Mouse (Mus musculus) ovary, adult 2 months (tissue): ENCODE data around the gene Nr5a1. TPM values are rescaled to one million over a fixed set of nuclear protein-coding genes. Genes with fewer than 3 reads are reported as not detected.

Experiments used
- polyA plus RNA-seq: library from polyadenylated mRNA; depleted of rRNA; stranded (reverse); fragments of >200 nt; gene quantifications from 2 replicates; pipeline ENCODE4 v1.2.3, GENCODE M21; 2012; rRNA removed

Nr5a1 gene
- polyA plus RNA-seq, result 328 and 346 TPM in 2 replicates

DNA sequence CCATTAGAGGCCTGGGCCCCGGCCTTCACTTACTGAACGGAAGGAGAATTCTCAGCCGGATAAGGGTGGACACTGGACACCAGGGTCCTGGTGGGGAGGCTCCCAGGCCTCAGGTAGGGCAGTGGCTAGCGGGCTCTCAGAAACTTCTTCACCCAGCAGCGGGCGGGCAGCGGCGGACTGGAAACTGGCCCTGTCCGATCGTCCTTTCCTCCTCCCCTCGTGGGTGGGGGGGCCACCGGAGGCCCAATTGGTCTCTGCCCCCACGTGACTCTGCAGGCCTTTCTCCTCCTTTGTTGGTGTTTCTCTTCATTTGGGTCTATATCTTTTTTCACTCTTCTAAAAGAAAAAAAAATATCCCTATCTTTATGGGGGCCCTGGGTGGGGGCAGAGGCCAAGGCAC lies at the start of gene Nr5a1:
TSS of gene Nr5a1 (minus strand) at position 219 of the 400 bp plus-strand sequence.

DNA sequence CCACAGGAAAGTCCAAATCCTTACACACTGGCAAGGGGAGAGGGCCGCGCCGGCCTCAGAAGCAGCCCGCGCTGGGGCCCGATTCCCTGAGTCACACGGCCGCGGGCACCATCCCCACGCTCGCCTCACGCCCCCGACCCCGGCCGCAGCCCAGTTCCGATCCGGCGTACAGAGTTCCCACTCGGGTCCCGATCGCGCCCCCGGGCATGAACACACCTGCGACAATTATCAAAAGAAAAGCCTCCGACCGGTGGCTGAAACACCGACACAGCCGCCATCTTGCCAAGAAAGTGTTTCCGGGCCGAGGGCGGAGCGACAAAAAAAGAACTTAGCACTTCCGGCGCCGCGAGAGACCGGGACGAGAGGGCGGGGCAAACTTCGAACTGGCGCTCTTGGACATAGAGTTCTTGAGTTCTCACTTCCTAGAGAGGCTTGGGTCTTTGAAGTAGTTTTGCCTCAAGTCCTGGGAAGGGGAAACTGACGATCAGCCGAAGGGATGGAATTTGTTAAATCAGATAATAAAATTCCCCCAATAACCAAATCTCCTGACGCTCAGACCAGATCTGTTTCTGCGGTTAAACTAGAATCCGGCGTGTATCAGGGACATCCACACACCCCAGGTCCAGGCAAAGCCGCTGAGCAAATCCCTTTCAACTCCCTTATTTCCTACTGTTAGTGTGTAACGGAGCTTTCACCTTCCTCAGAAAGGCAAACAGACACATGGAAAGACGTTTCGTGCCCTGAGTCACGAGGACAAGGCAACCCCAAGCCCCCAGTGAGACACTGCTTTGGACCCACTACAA lies 70.5 kb downstream of the Nr5a1 start, which contains the start of gene Psmb7:
TSS of gene Psmb7 (minus strand) at position 463 of the 803 bp plus-strand sequence.

Other genes starting within 250 kb of the Nr5a1 start
- 58.7 and 62.4 TPM in 2 replicates for gene Nek6, start 202.9 kb downstream of the Nr5a1 start, polyA plus RNA-seq
- 39.0 and 56.7 TPM in 2 replicates for gene Psmb7, start 70.5 kb downstream of the Nr5a1 start, polyA plus RNA-seq
- 6.2 and 6.7 TPM in 2 replicates for gene Nr6a1, start 213.1 kb upstream of the Nr5a1 start, polyA plus RNA-seq
- 15.9 and 19.1 TPM in 2 replicates for gene Olfml2a, start 217.4 kb upstream of the Nr5a1 start, polyA plus RNA-seq